Mouse (Mus musculus): ENCODE results near the gene Aldh3a1.

DNA sequence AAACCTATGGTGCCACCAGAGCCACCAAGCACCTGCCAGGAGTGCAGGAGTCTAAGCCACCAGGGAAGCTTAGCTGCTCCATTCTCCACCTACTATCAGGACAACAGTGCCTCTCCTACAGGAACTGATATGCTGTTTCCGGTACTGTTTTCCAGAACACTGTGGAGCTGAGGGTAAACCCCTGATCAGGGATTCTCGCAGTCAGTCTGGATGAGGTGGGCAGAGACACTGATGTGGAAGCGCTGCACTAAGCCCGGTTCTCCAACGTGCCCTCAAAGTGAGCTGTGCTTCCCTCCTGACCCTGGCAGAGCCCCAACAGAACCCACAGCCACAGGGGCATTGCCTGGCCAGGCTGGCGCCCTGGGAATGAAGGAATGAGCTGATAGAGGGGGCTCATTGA is 43.0 kb upstream of the Aldh3a1 start:
- TF ChIP-seq EP300 (IDR thresholded peaks at IDR 0.05; ENCODE audit: low read depth), result no peak
- TF ChIP-seq CTCF (IDR thresholded peaks at IDR 0.05; ENCODE audit: low read depth), result no peak

Data from liver, postnatal 0 days (tissue).